Mouse (Mus musculus) cortical plate, adult 2 months (tissue): ENCODE data around the gene Abhd17c. TPM values are rescaled to one million over a fixed set of nuclear protein-coding genes. Genes with fewer than 3 reads are reported as not detected.

Source experiments
- H3K27ac ChIP-seq: fragments of 200-500 bp; 2 replicates; pipeline ENCODE4 v1.5.1; 2012; ENCODE audit warnings: low read length, control low read depth, inconsistent platforms; ENCODE audit not compliant: insufficient read depth
- H3K4me1 ChIP-seq: fragments of 200-500 bp; 2 replicates; pipeline ENCODE4 v1.6.1; 2011; ENCODE audit warnings: low read length; ENCODE audit not compliant: control insufficient read depth, insufficient read depth
- H3K4me3 ChIP-seq: fragments of 200-500 bp; 2 replicates; pipeline ENCODE4 v1.5.1; 2011; ENCODE audit warnings: mild to moderate bottlenecking, low read length, control low read depth; ENCODE audit not compliant: insufficient read depth
- CTCF ChIP-seq: fragments of 200-500 bp; IDR thresholded peaks from 2 replicates; pipeline ENCODE4 v1.5.1; 2011; ENCODE audit warnings: mild to moderate bottlenecking, control low read depth, low read length; ENCODE audit not compliant: insufficient read depth; ENCODE audit errors: extremely low read depth
- POLR2A ChIP-seq: fragments of 200-500 bp; IDR thresholded peaks from 2 replicates; pipeline ENCODE4 v1.6.1; 2011; ENCODE audit warnings: mild to moderate bottlenecking, low read length, control low read depth; ENCODE audit not compliant: insufficient read depth; ENCODE audit errors: extremely low read depth
- polyA plus RNA-seq: library from polyadenylated mRNA; depleted of rRNA; stranded (reverse); fragments of >200 nt; gene quantifications from 2 replicates; pipeline ENCODE4 v1.2.3, GENCODE M21; 2012

Gene Abhd17c
- polyA plus RNA-seq, 1 experiment = 33.2 TPM

DNA sequence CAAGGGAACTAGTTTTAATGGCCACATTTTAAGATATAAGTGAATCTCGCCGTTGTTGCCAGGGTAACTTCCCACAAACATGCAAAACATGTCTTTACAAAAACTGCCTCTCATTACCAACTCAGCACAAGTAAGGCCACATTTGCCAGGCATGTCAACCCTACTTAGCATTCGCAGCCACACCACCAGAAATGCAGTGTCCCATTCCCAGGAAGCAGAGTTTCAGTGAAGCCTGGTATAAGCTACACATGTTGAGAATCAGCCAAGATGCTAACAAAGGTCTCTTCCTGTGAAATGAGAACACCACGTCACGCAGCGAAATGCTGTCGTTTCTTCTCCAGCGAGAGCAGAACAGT lies 38.7 kb downstream of the Abhd17c start:
- no peak overlapping the region for H3K27ac ChIP-seq
- peaks cover 5% of the 10 kb centered on the region; the same call in 1 of the 2 replicates for H3K4me1 ChIP-seq
- TF ChIP-seq CTCF = no peak
- TF ChIP-seq POLR2A = no peak
- H3K4me3 ChIP-seq = no peak overlapping the region

DNA sequence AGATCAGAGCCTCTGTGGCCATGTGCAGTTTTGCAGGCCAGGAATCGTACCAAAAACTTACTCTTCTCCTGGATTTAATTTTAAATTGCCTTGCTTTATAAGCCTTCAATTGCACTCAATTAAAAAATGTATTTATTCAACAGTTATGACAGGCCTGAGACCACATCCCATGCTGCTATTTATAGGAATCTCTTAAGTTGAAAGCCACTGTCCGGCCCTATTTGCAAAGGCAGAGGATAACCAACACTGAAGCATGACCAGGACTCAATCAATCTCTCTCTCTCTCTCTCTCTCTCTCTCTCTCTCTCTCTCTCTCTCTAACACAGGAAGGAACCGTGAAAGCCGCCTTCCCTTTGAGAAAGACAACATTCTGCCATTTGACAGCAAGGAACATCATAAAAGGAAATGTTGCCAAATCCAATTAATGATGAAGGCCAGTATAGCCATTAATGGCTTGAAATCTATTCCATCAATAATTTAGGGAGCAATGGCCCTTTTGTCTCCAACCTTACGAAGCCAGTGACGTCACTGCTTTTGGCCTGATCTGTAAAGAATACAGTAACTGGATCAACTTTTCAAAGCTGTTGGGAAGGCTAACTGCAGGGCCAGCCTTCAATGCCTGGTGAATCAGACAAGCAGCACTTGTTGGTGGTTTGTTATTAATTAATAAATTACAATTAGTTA lies 39.2 kb downstream of the Abhd17c start:
- TF ChIP-seq CTCF (no peak), POLR2A (no peak)
- no peak overlapping the region for H3K27ac ChIP-seq
- peaks cover 4% of the 10 kb centered on the region; the same call in 1 of the 2 replicates for H3K4me1 ChIP-seq
- no peak overlapping the region for H3K4me3 ChIP-seq

DNA sequence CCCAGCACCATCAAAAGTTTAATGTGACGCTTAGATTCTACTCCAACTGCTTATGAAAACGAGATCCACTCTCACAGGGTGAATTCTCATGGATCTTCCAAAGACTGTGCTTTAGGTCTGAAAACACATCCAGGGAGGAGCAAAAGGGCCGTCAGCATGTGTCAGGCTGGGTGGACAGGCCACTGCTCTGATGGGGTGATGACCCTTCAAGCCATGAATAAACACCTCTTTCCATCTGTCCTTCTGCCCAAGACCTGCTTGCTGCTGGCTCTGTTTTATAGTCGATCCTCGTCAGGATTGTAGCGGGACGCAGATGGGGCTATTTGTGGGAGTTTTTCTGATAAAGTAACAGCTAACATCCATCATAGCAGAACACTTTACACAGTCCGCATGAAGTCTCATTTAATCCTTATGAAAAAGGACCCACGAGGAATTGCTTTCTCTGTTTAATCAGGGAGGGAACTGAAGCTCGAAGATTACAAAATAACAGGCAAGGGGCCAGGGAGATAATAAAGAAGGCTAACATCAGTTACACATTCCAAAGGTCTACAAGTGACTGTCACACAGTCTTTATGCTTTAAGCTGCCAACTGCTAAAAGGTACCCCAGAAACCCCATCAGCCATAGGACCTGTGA lies 39.9 kb downstream of the Abhd17c start:
- no peak overlapping the region for H3K27ac ChIP-seq
- TF ChIP-seq CTCF = no peak
- no peak for TF ChIP-seq POLR2A
- 0 out of 2 replicates have a peak, but pooled peaks cover 3% of the 10 kb centered on the region for H3K4me1 ChIP-seq
- H3K4me3 ChIP-seq = no peak overlapping the region

DNA sequence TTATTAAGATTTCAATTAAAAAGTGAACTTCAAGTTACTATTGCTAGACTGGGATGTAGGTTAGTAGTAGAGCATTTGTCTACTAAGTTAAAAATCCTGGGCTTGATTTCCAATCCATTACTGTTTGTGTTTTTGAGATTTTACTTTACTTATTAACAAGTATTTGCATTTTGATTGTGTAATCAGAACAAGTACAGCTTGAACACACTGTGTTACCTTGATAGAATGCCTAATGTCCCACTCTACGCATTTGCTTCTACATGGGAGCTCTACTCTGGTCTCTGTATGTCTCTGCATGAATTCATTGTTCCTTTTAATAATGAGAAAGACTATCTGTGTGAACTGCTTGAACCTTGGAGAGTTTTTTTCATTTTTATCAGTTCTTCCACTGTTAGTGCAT lies 44.8 kb downstream of the Abhd17c start:
- no peak overlapping the region for H3K4me3 ChIP-seq
- TF ChIP-seq POLR2A (no peak), CTCF (no peak)
- no peak overlapping the region for H3K27ac ChIP-seq
- H3K4me1 ChIP-seq = no peaks in the 10 kb centered on the region

DNA sequence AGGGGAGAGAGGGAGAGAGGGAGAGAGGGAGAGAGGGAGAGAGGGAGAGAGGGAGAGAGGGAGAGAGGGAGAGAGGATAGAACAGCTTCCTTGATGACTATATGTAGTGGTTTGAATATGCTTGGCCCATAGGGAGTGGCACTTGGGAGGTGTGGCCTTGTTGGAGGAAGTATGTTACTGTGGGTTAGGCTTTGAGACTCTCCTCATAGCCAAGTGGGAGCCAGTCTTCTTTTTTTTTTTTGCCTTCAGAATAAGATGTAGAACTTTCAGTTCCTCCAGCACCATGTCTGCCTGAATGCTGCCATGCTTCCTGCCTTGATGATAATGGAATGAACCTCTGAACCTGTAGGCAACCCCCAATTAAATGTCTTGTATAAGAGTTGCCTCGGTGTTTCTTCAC lies 49.1 kb downstream of the Abhd17c start:
- no peaks in the 10 kb centered on the region for H3K4me1 ChIP-seq
- TF ChIP-seq CTCF (no peak), POLR2A (no peak)
- no peak overlapping the region for H3K4me3 ChIP-seq
- H3K27ac ChIP-seq = no peak overlapping the region

DNA sequence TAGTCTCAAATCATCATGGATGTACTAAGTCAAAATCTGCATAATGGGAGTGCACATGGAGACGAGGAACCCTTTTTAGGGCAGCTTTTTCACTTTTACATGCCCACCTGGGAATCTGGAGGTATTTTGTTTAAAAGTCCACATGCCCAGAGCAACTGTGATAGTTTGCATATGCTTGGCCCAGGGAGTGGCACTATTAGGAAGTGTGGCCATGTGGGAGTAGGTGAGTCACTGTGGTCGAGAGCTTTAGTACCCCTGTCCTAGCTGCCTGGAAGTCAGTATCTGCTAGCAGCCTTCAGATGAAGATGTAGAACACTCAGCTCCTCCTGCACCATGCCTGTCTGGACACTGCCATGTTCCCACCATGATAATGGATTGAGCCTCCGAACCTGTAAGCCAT lies 51.0 kb downstream of the Abhd17c start:
- H3K4me3 ChIP-seq = no peak overlapping the region
- no peak for TF ChIP-seq POLR2A
- TF ChIP-seq CTCF = no peak
- H3K4me1 ChIP-seq = no peaks in the 10 kb centered on the region
- no peak overlapping the region for H3K27ac ChIP-seq

DNA sequence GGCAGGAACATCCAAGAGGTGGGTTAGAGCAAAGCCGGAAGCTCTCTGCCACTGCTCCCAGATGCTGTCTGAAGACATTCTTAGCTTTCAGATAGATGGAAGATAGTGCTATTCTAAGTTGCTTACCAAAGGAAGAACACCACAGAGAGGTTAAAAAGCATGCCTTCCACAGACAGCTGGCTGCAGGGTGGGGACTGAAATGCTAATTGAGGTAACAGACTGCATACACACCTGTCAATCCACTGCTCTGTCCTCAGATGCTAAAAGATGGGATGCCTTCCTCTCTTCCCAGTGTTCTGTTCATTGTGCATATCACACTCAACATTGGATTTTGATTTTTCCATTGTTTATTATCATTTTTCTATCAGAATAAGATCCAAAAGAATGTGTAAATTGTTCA lies 53.6 kb downstream of the Abhd17c start:
- no peak for TF ChIP-seq POLR2A
- TF ChIP-seq CTCF = no peak
- H3K27ac ChIP-seq = no peak overlapping the region
- H3K4me3 ChIP-seq = no peak overlapping the region

DNA sequence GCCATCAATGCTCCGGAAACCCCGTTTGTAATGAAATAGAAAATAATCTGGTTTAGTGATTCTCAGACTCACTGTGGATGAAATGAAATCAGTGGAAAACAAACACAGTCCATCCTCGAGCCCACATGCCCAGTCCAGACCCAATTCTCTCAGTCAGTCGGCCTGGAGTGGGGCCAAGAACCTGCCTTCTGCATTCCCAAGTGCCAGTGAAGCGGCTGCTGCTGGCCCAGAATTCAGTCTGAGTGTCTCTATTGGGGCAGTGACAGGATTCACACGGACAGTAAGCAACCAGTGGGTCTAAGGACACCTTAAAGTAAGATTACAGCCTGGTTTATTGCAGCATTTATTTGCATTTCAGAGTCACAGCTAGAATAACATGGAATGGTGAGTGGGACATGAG lies 55.2 kb downstream of the Abhd17c start:
- no peak for TF ChIP-seq CTCF
- no peak for TF ChIP-seq POLR2A

More for the DNA sequence above, 53.6 kb downstream of the Abhd17c start:
- H3K4me1 ChIP-seq = no peaks in the 10 kb centered on the region

DNA sequence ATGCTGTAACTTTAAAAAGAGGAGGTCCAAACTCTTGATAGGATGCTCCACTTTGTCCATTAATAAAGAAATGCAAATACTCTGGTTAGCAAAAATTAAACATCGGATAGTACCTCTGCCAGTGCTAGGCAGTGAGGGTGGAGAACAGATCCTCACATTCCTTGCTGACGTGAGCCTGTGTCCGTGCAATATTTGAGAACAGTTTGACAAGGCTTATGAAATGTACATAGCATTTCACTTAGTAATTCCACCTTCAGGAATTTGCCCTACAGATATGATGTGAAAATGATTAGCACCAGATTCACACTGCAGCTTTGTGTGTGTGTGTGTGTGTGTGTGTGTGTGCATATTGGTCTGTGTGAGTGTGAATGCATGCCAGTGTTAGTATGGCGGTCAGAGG lies 60.9 kb downstream of the Abhd17c start:
- TF ChIP-seq CTCF = no peak
- TF ChIP-seq POLR2A = no peak
- H3K27ac ChIP-seq = no peak overlapping the region
- no peak overlapping the region for H3K4me3 ChIP-seq
- H3K4me1 ChIP-seq = no peaks in the 10 kb centered on the region

More for the DNA sequence above, 55.2 kb downstream of the Abhd17c start:
- H3K27ac ChIP-seq = no peak overlapping the region
- no peak overlapping the region for H3K4me3 ChIP-seq
- no peaks in the 10 kb centered on the region for H3K4me1 ChIP-seq

DNA sequence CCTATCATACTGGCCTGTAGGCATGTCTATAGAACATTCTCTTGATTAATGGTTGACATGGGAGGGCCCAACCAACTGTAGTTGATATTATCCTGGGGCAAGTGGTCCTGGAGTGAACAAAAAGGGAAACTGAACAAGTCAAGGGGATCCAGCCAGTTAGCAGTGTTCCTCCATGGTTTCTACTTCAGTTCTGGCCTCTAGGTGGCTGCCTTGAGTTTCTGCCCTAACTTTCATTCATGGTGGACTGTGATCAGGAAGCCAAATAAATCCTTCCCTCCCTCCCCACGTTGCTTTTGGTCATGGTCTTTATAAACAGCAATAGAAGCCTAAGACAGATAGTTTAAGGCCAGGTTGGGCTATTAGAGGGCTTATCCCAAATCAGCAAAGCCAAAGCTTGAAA lies 61.9 kb downstream of the Abhd17c start:
- Histone ChIP-seq H3K4me1 (no peaks in the 10 kb centered on the region), H3K27ac (no peak overlapping the region), H3K4me3 (no peak overlapping the region)
- no peak for TF ChIP-seq POLR2A
- peak; percentile 51 for TF ChIP-seq CTCF
